Mouse (Mus musculus): Measurements from ENCODE around the gene Tnni3k. TPM values are rescaled to one million over a fixed set of nuclear protein-coding genes. Genes with fewer than 3 reads are reported as not detected.

The Tnni3k gene
- total RNA-seq, 2 experiments from 2014 or later = 87.0 to 90.5 TPM

- DNase-seq = no peak
- intact Hi-C loops (cut with DNase I) = loop anchor here (10.0 kb wide), 1 partner anchor 133 kb away; no protein-coding TSS in a partner anchor
Measured at GRCm38 (mm10) chr3:154787611-154788010, 267.6 kb downstream of the Tnni3k start.

GRCm38 (mm10) chr3:154786354-154786753 is 268.9 kb downstream of the Tnni3k start:
- intact Hi-C loops (cut with DNase I) = loop anchor here (10.0 kb wide), 1 partner anchor 132 kb away; no protein-coding TSS in a partner anchor
- DNase-seq = no peak

GRCm38 (mm10) chr3:154778836-154779595 is 276.2 kb downstream of the Tnni3k start:
- intact Hi-C loops (cut with DNase I) = no loop called here
- no peak for DNase-seq

- intact Hi-C loops (cut with DNase I) = no loop called here
- no peak for DNase-seq
Measured at GRCm38 (mm10) chr3:154771651-154772050, 283.6 kb downstream of the Tnni3k start.

- intact Hi-C loops (cut with DNase I) = no loop called here
- no peak for DNase-seq
Measured at GRCm38 (mm10) chr3:154766321-154766720, 288.9 kb downstream of the Tnni3k start.

GRCm38 (mm10) chr3:154764115-154764514 is 291.1 kb downstream of the Tnni3k start:
- DNase-seq = peak; percentile 17 to 31
- intact Hi-C loops (cut with DNase I) = no loop called here

- intact Hi-C loops (cut with DNase I) = no loop called here
- DNase-seq = no peak
Measured at GRCm38 (mm10) chr3:154763374-154763773, 291.8 kb downstream of the Tnni3k start.

- no peak for DNase-seq
- intact Hi-C loops (cut with DNase I) = no loop called here
Measured at GRCm38 (mm10) chr3:154761108-154761507, 294.1 kb downstream of the Tnni3k start.

- intact Hi-C loops (cut with DNase I) = no loop called here
Measured at GRCm38 (mm10) chr3:154758089-154758488, 297.1 kb downstream of the Tnni3k start.

GRCm38 (mm10) chr3:154755225-154755624 is 300.0 kb downstream of the Tnni3k start:
- DNase-seq = no peak

More at GRCm38 (mm10) chr3:154758089-154758488, 297.1 kb downstream of the Tnni3k start:
- DNase-seq = no peak

GRCm38 (mm10) chr3:154754505-154754904 is 300.7 kb downstream of the Tnni3k start:
- DNase-seq = peak in 1 of 2 experiments; percentile 12
- intact Hi-C loops (cut with DNase I) = no loop called here

More at GRCm38 (mm10) chr3:154755225-154755624, 300.0 kb downstream of the Tnni3k start:
- intact Hi-C loops (cut with DNase I) = no loop called here

- intact Hi-C loops (cut with DNase I) = no loop called here
- DNase-seq = no peak
Measured at GRCm38 (mm10) chr3:154744317-154744716, 310.9 kb downstream of the Tnni3k start.

- intact Hi-C loops (cut with DNase I) = no loop called here
- DNase-seq = no peak
Measured at GRCm38 (mm10) chr3:154742927-154743326, 312.3 kb downstream of the Tnni3k start.

- intact Hi-C loops (cut with DNase I) = no loop called here
- no peak for DNase-seq
Measured at GRCm38 (mm10) chr3:154741496-154741895, 313.7 kb downstream of the Tnni3k start.

Other genes with a start within 250 kb of the Tnni3k start
- gene Fpgt, start 38.0 kb upstream of the Tnni3k start, total RNA-seq (2021) = 10 to 100 TPM in 1 of 2 experiments, 1 to 10 TPM in 1; 9.1 to 11.3 TPM
- under 1 TPM; 0.22 to 0.43 TPM for gene Lrriq3, start 38.0 kb upstream of the Tnni3k start, total RNA-seq (2021)